Mouse (Mus musculus): ENCODE results near the gene Elp6. TPM values are rescaled to one million over a fixed set of nuclear protein-coding genes. Genes with fewer than 3 reads are reported as not detected.

The Elp6 gene
- total RNA-seq (2021) = 1 to 10 TPM; 2.8 to 3.1 TPM
- long read RNA-seq, experiment 1, partial matches to known transcripts = 0 of 3 reads
- long read RNA-seq, experiment 1, other reads (novel, unspliced or antisense) = 1 of 3 reads
- long read RNA-seq, experiment 2, partial matches to known transcripts = 1 of 5 reads
- long read RNA-seq, experiment 2, other reads (novel, unspliced or antisense) = 0 of 5 reads

DNA sequence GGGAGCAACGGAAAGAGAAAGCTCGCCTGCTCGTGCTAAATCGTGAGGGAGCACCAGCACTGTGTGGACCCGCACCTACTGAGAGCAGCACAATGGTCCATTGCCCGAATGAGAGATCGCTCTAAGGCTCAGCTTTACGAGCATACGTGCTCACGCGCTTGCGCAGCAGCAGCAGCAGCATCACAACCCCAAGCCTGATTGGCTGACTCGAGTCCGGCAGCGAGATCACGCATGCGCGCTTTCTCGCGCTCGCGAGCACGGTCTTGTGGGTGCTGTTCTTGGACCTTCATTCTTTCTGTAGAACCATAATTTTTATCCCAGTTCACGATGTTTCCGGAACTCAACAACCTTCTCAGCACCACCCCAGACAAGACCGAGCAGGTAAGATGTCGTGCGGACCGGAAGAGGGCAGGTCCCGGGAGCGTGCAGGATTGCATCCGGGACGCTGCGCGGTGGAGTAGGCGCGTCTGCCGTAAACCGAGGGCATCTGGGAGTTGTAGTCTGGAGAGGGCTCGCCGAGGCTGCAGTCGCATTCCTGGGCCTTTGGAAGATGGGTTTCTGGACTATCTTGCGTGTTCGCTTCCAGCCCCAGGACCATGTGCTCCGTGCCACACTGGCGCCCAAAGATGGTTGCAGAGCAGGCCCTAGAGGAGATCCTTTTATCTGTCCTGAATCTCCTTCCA is at the start of gene Elp6:
Gene Elp6, plus strand, starts transcription at position 205 of the 683 bp plus-strand sequence.
- intact Hi-C loops (cut with DNase I) = no loop called here
- peak; percentile 85 to 91 for DNase-seq

DNA sequence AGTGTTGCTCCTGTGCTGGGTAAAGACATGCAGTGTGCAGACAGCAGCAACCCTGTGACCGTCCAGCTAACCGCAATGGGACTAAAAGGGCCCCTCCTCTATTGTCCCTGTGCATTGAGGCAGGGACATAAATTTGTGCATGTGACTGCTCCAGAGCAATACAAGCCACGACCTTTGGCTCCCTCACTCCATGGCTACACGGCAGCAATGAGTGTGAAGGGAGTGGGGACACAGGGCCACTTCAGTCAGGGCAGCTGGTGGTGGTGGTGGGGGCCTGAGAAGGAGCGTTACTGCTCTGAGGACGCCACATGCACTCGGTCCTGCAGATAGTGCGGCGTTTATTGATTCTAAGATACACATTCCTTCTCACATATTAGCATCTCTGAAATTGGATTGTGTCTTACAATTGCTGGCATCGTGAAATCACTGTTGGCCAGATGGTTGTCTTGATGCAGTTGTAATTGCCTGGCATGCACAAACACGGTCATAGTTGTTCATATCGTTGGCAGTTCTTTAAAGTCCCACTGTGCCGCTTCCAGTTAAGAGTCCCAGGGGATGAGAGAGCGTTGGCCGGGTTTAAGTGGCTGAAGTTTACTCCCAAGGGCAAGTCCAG is 49.5 kb upstream of the Elp6 start:
- no peak for DNase-seq
- intact Hi-C loops (cut with DNase I) = no loop called here

DNA sequence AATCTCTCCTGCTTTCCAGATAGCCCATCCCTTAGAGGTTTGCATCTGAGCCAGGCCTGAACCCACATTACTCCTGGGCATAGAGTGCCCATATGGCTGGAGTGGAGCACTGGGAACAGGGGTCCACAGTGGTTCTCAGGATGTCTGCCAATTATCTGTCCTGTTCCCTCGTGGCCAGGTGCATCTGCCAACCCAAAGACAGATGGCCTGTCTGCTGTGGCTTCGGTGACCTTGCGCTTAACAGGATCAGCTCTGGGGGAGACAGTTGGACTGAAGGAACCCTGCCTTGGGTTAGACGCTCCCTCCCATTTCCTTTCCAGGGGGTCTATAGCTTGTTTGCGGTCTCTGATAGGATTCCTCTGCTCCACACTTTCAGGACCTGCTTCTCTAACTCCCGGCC is 46.3 kb upstream of the Elp6 start:
- DNase-seq = no peak
- intact Hi-C loops (cut with DNase I) = no loop called here

DNA sequence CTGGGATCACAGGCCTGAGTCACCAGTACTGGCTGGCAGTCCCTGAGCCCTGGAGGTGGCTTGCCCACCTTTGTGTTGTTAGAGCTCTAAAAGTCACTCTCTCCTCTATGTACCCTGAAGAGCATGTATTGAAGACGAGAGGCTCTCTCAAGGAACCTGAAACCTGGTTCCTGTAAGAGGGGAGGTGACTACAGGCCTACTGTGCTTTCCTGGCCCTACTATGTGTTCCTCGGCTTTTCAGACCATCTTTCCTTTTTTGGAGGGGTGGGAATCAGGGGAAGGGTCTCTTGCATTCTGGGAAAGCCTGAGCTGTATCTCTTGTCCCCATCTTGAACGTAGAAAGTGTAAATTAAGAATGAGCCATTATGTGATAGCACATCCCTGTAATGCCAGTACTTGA is 45.9 kb upstream of the Elp6 start:
- intact Hi-C loops (cut with DNase I) = no loop called here
- no peak for DNase-seq

DNA sequence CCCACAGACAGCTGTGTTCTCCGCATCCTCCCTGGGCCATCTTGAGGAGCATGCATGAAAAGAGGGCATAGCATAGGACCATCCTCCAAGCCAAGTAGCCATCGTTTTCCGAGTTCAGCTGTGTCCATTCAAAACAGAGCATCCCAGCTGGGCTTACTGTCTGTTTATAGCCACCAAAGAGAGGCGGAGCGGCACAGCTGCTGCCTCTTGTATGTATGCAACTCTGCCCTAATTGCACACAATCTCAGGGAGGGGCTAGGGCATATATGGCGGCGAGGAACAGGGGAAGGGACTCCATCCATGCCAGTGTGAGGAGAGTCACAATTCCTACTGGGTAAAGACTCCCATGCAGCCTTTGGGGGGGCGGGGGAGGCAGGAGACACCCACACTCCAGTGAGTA is 41.8 kb upstream of the Elp6 start:
- no peak for DNase-seq
- intact Hi-C loops (cut with DNase I) = no loop called here

DNA sequence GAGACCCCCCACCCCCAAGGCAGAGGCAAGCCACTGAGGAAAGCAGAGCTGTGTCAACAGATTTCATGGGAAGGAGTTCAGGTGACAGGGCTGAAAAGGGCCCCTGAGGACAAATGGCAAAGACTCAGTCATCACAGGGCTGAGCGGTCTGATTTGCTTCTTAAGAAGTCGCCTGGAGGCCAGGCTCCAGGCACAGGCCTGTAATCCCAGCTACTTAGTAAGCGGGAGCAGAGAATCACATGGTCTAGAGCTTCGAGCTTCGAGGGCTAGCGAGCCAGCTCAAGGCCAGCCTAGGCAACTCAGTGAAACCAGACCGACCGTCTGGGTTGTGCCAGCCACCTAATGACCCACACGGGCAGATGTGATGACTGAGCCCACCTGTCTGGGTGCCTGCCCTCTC is 40.0 kb upstream of the Elp6 start:
- DNase-seq = no peak
- intact Hi-C loops (cut with DNase I) = no loop called here

DNA sequence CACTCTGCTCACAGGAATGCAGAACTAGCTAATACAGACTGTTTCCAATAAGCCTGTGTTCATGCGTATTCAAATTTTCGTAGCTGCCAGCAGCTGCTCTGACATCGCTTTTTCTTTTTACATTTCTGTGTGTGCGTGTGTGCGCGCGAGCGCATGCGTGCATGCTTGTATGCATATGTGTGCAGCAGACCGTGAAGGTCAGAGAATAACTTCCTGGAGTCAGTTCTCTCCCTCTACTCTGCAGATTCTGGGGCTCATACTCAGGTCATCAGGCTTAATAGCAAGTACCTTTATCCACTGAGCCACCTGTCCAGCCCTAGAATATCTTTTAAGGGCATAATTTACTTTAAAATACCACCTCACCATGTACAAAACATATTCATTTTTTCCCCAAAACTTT is 36.6 kb upstream of the Elp6 start:
- intact Hi-C loops (cut with DNase I) = no loop called here
- no peak for DNase-seq

DNA sequence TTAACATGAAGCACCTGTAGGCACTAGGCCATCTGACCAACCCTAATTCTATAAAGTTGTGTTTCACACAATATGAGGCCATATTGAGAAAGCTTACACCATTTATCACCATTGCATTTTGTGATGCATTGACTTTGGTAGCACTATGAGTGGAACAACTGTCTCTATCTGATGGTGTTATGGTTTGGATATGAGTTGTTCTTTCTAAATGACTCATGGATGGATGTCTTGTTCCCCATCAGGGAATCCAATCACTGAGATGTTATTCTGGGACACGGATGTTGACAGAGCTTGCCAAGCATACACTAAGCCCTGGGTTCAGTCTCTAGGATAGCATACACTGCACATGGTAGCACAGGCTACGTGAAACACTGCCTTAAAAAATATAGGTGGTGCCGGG is 32.6 kb upstream of the Elp6 start:
- intact Hi-C loops (cut with DNase I) = no loop called here
- DNase-seq = no peak

DNA sequence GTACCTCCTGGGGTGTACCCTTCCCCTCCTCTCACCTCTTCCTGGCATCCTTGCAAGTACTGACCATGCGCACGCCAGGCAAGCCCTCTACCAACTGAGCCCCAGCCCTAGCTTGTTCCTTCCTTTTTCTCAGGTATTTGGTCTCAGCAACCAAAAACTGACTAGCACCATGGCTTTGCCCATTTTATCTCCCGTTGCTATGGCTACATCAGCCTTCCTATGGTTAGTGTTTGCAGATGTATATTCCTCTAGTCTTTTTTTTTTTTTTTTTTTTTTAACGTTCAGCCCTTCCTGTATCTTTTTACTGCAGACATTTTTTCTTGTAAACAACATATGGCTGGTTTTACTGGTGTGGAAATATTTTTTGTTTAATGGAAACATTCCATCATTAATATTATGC is 31.5 kb upstream of the Elp6 start:
- intact Hi-C loops (cut with DNase I) = no loop called here
- DNase-seq = no peak

DNA sequence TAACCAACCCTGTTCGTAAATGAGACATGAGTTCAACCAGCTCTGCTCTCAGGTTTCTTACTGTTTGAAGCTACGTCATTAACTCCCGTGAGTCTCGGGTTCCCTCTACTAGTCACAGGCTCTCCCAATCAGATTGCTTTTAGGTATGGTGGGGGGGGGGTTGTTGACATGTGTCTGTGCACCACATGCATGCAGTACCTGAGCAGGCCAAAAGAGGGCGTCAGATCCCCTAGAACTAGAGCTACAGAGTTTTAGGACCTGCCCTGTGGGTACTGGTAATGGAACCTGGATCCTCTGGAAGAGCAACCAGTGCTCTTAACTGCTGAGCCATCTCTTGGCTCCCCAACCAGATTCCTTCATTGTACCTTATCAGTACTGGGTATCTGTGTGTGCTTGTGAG is 29.1 kb upstream of the Elp6 start:
- intact Hi-C loops (cut with DNase I) = no loop called here
- DNase-seq = no peak

DNA sequence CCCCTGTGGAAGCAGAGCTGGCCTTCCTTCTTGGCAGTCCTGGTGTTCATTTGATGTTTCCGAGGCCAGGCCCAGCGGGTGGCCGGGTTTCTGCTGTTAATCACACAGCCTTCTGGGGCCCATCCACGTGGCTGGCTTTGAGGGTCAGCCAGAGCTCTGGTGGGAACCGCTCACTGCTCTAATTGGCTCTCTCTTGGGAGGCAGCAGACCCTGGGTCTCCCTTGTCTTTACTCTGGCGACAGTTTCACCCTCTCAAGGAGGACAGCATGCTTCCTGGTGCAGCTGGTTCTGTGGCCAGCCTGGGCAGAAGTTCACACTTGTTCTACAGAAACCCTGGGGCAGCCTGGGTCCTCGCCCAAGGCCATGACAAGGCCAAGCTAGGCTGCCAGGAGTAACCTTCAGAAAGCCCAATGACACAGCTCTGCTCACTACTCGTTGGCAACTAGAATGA is 27.5 kb upstream of the Elp6 start:
- intact Hi-C loops (cut with DNase I) = no loop called here
- DNase-seq = no peak

DNA sequence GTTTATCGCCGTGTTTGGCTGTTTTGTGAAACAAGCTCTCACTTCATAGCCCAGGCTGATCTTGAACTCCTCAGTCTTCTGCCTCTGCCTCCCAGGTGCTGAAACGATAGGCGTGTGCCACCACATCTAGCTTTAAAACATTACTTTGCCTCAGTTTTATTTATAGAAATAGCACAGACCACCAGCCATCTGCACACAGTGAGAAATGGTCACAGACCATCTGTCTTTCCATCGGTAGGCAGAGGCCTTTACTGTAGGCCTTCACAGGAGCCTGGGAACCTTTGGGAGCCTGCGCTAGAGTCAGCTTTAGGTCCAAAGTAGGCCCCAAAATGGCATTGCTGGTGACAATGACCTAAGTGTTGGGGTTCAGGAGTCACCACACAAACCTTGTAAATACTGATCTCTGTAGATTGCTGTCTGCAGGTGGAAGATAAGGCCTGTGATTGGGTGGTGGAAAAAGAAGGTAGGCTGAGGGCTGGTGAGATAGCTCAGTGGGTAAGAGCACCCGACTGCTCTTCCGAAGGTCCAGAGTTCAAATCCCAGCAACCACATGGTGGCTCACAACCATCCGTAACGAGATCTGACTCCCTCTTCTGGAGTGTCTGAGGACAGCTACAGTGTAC is 20.8 kb upstream of the Elp6 start:
- intact Hi-C loops (cut with DNase I) = no loop called here
- DNase-seq = no peak

DNA sequence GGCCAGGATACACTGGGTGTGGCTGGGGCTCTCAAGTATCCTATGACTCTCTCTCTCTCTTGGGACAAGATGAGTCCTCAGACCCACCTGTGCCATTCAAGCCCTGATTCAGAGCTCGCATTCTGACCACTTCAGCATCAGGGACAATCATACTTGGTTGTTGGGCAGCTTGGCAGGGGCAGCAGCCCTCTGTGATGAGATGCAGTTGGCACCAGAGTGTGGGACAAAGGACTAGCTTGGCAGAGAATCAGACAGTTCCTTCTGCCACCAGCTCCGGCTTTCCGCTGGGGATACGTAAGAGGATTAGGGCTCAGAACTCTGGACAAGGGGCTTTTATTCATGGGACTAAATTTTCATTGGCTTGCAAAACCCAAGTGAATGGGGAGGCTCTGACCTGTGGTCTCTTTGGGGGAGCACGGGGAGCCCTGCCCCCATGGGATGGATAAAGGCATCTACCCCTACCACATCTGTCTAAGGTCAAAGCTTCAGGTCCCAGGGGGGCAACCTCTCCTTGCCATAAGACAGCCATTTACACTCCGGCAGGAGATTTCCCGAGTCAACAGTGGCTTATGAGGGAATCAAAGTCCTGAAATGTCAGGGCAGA is 17.6 kb upstream of the Elp6 start:
- intact Hi-C loops (cut with DNase I) = no loop called here
- DNase-seq = no peak

DNA sequence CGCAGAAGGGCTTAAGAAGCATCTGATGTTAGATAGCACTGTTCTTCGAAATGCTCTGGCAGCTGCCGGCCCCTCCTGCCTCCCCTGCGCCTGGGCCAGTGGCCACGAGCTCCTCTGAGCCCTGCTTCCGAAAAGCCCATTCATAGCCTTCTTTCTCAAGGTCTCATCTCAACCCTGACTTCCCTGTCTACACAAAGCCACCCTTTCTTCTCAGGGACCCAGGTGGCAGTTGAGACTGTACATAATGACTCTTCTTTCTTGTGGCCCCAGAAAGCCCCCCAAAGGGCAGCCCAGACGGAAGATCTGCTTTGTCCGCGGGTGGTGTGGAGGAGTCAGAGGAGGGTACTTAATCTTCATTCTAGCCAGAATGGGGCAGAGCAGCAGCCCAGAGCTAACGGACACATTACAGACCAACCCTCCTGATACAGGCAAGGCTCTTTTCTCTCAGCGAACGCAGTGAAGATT is 11.7 kb upstream of the Elp6 start:
- intact Hi-C loops (cut with DNase I) = loop anchor here (10.0 kb wide), 2 partner anchors 78 to 398 kb away; no protein-coding TSS in a partner anchor
- no peak for DNase-seq

DNA sequence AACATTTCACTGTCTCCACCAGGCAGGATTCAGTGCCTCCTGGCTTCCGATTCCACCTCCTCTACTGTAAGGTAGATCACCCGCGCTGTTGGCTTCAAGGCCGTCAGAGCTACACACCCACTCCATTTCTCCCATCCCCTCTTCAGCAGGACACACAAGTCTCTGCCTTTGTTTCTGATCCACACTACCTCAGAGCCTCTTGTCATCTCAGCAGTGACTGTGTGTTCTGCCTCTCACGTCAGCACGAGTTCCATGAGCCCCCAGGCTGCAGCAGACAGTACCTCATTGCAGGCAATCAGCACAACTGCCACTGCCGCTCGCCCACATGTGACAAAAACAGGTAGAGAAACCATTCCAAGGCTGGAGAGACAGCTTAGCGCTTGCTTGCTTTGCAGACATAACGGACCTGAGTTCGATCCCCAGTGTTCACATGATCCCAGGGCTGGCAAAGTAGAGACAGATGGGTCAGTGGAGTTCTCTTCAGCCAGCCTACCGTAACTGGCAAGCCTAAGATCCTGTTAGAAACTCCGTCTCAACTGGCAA is 11.0 kb upstream of the Elp6 start:
- intact Hi-C loops (cut with DNase I) = loop anchor here (10.0 kb wide), 2 partner anchors 79 to 399 kb away; no protein-coding TSS in a partner anchor
- DNase-seq = no peak

DNA sequence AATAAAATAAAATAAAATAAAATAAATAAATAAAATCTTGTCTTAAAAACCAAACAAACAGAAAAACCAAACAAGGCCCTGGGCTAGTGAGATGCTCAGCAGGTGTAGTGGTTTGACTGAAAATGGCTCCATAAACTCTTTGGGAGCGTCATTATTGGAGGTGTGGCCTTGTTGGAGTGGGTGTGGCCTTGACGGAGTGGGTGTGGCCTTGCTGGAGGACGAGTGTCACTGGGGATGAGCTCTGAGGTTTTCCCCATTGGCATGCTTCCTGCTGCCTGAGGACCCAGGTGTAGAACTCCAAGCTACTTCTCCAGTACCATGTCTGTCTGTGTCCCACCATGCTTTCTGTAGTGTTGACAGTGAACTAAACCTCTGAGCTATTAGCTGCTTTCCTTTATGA is 10.2 kb upstream of the Elp6 start:
- intact Hi-C loops (cut with DNase I) = loop anchor here (5.0 to 10.0 kb wide), 3 partner anchors 80 to 400 kb away; no protein-coding TSS in a partner anchor
- DNase-seq = no peak

DNA sequence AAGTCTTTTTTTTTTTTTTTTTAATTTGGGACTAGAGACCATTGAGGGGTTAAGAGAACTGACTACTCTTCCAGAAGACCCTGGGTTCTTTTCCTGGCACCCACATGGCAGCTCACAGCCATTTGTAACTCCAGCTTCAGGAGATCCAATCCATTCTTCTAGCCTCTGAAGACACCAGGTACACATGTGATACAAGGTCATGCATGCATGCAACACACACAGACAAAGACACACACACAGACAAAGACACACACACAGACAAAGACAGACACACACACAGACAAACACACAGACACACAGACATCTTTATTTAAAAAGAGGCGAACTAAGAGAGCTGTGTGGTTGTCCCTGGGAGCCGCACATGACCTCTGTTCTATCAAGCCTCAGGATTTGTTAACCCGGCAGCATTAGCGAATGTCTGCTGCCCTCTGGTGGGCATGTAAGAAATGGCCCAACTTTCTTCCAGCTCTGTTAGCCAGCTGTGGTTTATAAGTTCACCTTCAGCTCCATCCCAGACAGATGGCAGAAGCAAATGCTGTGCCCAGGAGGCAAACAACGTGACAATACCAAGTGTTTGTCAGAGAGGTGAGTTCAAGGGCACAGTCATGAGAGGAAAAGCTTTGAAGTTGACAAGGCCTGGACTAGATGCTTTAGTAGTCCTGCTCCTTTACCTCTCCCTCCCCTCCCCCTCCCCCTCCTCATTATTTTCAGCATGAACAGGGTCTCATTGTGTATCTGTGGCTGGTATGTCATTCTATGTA is 7.9 kb upstream of the Elp6 start:
- peak; percentile 62 to 71 for DNase-seq
- intact Hi-C loops (cut with DNase I) = loop anchor here (5.0 to 10.0 kb wide), 3 partner anchors 82 to 402 kb away; no protein-coding TSS in a partner anchor

DNA sequence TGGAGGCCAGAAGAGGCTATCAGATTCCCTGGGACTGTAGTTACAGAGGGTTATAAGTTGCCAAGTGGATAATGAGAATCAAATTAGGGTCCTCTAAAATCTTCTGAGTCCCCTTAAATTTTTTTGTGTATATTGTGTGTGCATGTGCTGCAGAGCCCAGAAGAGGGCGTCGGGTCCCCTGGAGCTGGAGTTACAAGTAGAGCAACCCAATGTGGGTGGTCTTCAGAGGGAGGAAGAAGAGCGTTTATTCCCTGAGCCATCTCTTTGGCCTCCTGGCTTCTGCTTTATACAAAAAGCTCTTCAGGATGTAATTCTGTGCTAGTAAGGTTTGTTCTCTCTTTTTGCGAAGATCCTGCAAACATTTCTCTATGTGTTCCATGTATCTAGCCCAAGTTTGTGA is 457 bp upstream of the Elp6 start:
- DNase-seq = no peak
- intact Hi-C loops (cut with DNase I) = no loop called here

DNA sequence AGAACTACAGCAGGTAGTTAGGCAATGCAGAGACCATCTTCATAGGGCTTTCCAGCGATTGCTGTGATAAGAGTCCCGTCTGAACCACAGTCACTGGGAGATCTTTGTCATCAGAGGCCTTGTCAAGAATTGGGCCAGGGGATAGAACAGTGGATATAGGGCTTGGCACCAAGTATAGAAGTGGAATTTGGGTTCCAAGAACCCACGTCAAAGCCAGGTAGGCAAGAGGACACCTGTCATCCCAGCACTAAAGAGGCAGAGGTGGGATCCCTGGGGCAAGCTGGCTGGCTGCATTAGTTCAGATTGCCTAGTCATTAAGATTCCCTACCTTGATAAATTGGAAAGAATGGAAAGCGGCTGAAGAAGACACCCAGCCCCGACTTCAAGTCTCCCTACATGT is 1.4 kb downstream of the Elp6 start:
- intact Hi-C loops (cut with DNase I) = no loop called here
- no peak for DNase-seq

DNA sequence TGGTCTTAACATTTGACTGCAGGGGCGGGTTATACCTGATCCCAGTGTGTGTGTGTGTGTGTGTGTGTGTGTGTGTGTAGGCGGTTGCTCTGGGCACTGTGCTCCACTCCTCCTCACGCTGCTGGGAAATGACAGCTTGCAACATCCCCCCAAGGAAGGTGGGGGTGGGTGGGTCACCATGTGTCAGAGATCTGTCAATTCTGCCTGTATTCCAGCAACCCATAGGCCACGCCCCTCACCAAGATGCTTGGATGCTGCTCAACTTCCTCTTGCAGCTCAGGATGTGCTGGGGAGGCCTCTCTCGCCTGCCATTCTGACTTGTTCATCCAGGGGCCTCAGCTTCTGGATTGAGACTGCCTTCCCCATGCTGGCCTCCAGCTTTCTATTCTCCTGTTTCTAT is 9.7 kb downstream of the Elp6 start:
- intact Hi-C loops (cut with DNase I) = no loop called here
- DNase-seq = no peak

Data from gastrocnemius, postnatal 36 days (tissue).